Mouse (Mus musculus) lung, postnatal 0 days (tissue): ENCODE data around the gene Slc2a8.

Experiments used
- CTCF ChIP-seq: IDR thresholded peaks from 2 replicates; pipeline ENCODE4 v1.5.1; 2016; ENCODE audit warnings: antibody characterized with exemption, mild to moderate bottlenecking
- EP300 ChIP-seq: IDR thresholded peaks from 2 replicates; pipeline ENCODE4 v1.6.1; 2016; ENCODE audit warnings: antibody characterized with exemption, mild to moderate bottlenecking, control low read depth

GRCm38 (mm10) chr2:32957344-32957743 is 24.5 kb downstream of the Slc2a8 start:
- peak; percentile 38 for TF ChIP-seq CTCF
- no peak for TF ChIP-seq EP300
